Mouse (Mus musculus) testis, adult 10 weeks (tissue): ENCODE data around the gene Ttc21b. TPM values are rescaled to one million over a fixed set of nuclear protein-coding genes. Genes with fewer than 3 reads are reported as not detected.

Experiments
- polyA plus RNA-seq: library from polyadenylated mRNA; stranded (reverse); fragments of 350-450 nt; fragmentation: Illumina TruSeq; extraction: RNeasy Lipid Tissue Mini Kit (QIAGEN cat#74804); gene quantifications from one replicate; pipeline ENCODE4 v1.2.3, GENCODE M21; 2014; ENCODE audit warnings: low read depth, low replicate concordance

Gene Ttc21b
- polyA plus RNA-seq, result 109 TPM

GRCm38 (mm10) chr2:66256220-66257131 is at the start of gene Ttc21b:
Ttc21b (minus strand) TSS chr2:66256617.

Other genes starting within 250 kb of the Ttc21b start
- 255 TPM for gene Galnt3, start 131.6 kb downstream of the Ttc21b start, polyA plus RNA-seq
- 1.1 TPM for gene Scn1a, start 184.2 kb upstream of the Ttc21b start, polyA plus RNA-seq